Mouse (Mus musculus) megakaryocyte, embryonic 14.5 days (primary cell): ENCODE measurements around the gene Grid2ip.

Experiments used
- FLI1 ChIP-seq: IDR thresholded peaks from 2 replicates; pipeline ENCODE4 v1.6.1; 2012; ENCODE audit warnings: low read length, inconsistent platforms, mixed read lengths
- GATA1 ChIP-seq: IDR thresholded peaks from 3 replicates; pipeline ENCODE4 v1.6.1; 2012; ENCODE audit warnings: mixed read lengths, low read length, inconsistent platforms, borderline replicate concordance

- TF ChIP-seq GATA1: no peak
- TF ChIP-seq FLI1: no peak
Observed at GRCm38 (mm10) chr5:143401556-143401955, 44.4 kb downstream of the Grid2ip start.
